Mouse (Mus musculus): ENCODE measurements at regions not wholly inside any gene's neighbourhood (a gene's known extent, or its start where the extent isn't known, plus 50 kb on each side); places are given as distances from the start of the nearest gene placed in this dataset.

DNA sequence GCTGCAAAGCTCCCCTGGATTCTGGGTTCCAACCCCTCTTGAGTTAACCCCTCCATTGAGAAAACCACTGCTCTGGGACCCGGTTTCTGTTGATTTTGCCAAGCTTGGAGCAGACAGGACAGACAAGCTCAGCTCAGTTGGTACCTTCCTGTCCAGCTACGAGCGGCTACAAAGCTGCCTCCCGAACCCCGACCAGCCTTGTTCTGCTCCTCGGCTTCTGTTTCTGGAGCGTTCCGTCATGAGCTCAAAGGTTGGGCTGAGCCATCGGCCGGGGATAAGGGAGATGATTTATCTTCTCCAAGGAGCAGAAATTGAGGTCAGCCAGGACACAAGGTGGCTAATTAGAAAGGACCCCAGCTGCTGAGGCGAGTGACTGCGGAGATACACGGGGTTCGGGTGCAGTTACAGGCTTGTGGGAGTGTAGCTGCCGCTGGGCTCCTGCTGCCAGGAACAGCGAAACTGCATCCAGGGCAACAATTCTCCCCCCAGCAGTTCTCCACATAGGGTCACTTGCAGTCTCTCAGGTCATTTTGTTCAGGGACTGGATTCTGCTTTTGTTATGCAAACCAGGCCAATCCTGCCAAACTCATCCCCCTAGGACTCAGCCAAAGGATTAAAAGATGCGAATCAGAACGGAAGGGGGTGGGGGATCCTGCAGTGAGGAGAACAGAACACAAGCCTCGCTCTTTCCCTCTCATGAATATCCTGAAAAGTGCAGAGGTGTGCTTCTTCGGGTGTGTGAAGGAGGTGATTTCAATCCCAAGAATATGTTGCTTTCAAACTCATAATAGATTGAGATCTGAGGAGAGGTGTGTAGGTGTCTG lies 50.0 kb upstream of the Tmem132d start:
- H3K27ac ChIP-seq (ENCODE audit: insufficient read depth, low read length), result no peak overlapping the region
- no peaks in the 10 kb centered on the region for H3K4me1 ChIP-seq (ENCODE audit: control insufficient read depth, insufficient read depth, low read length)
- 2% methylated on average over 20 of the region's 20 CpGs for whole genome bisulfite sequencing
- peak overlapping the region; percentile 42 for H3K4me3 ChIP-seq (replicated peaks; ENCODE audit: insufficient read depth, low read depth, low read length)
- H3K27me3 ChIP-seq (ENCODE audit: control insufficient read depth, insufficient read depth, low read length), result no peaks in the 10 kb centered on the region; the same call in 1 of the 2 replicates
- TF ChIP-seq POLR2A (IDR thresholded peaks at IDR 0.05; ENCODE audit: borderline replicate concordance, insufficient read depth, low read length) (no peak), CTCF (IDR thresholded peaks at IDR 0.05; ENCODE audit: borderline replicate concordance, insufficient read depth, low read depth, low read length) (no peak)
- peak in 1 of 2 experiments; percentile 11 for DNase-seq
